Mouse (Mus musculus): Measurements from ENCODE around the gene Ubap1.

Gene Ubap1

DNA sequence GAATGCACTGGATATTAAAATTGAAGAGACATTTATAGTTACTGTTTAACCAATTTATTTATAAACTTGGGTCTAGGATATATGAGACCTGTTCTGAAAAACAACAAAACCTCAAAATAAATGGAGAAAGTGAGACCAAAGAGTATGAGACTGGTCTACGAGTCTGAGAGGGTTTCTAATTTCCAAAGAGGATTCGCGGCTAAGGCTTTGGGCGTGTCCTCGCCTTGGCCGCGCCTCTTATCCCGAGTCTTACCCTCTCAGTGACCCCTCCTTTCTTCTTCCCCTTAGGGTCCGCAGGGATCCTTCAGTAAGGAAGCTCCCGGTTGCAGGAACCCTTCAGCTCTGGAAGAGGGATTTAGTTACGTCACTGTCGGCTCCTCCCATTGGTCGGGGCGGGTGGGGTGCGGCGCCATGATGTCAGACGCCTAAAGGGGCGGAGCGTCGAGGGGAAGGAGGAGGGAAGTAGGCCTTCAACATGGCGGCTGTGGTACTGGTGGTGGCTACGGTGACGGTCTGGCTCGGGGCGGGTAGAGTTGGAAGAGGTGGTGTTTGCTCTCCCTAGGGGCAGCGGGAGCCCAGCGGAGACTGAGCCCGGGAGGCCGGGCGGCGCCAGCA lies at the start of gene Ubap1:
Gene Ubap1, plus strand, starts transcription at position 413 of the 615 bp plus-strand sequence.
- DNase-seq = peak; percentile 90

- no peak for DNase-seq
These were observed 45.1 kb upstream of the Ubap1 start for GRCm38 (mm10) chr4:41303671-41304070.

DNA sequence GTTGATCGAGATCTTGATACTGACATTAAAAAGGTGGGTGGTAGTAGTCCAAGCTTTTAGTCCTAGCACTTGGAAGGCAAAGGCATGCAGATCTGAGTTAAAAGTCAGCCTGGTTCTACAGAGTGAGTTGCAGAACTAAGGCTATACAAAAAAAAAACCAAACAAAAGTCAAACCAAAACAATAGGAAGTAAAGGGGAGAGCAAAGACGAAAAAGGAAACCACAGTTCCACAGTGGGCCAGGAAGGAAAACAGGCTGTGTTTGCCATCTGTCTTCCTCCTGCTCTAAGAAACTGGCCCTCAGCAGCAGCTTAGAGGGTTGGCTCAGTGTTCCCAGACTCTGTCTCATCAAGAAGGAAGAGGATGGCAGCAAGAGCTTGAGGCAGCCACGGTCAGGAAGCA lies 44.5 kb upstream of the Ubap1 start:
- peak; percentile 16 for DNase-seq

- DNase-seq = no peak
These were observed 41.4 kb upstream of the Ubap1 start for GRCm38 (mm10) chr4:41307406-41307805.

GRCm38 (mm10) chr4:41310567-41311563 lies 37.9 kb upstream of the Ubap1 start:
- no peak for DNase-seq

GRCm38 (mm10) chr4:41313722-41314121 lies 35.1 kb upstream of the Ubap1 start:
- DNase-seq = peak; percentile 13

DNA sequence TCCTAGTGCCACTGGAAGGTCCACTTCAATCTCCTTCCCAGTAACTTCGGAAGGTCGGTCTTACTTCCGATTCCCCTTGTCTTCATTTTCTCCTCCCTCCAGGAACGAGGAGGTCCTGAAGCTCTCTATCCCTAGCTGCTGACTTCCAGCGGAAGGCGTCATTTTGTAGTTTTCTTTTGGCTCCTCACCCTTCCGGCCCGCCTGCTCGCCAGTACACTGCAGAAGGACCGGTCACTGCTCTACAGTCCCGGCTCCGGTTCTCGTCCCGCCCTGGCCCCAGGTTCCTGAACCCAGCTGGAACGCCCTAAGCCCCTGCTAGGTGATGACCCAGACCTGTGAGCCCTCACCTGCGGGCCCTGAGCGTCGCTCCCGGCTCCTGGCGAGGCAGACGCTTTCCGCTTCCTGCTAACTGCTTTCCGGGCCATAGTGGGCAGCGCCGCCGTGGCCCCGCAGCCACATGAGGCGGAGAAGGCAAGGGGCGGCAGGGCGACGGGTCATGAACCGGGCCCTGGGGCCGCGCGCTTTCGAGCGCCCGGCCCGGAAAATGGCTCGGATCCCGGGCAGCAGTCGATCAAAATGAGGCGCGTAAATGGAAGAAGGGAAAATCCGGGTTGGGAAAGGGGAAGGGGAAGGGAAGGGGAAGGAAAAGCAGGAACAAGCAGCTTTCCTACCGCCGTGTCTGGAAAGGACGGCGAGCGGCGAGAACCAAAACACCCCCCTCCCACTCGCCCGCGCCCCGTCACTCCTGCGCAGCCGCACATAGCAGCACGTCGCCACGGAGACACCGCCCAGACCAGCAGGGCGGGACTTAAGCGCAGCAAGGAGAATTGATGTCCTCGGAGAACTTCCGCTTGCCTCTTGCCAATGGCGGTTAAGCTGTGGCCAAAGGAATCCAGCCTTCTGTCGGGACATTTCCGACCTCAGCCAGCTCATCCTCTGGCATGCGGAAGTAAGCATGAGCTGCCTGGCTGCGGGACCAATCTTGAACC lies 34.4 kb upstream of the Ubap1 start, which contains the start of gene Dcaf12:
Gene Dcaf12, minus strand, starts transcription at position 749 of the 989 bp plus-strand sequence.
- peak; percentile 94 for DNase-seq

DNA sequence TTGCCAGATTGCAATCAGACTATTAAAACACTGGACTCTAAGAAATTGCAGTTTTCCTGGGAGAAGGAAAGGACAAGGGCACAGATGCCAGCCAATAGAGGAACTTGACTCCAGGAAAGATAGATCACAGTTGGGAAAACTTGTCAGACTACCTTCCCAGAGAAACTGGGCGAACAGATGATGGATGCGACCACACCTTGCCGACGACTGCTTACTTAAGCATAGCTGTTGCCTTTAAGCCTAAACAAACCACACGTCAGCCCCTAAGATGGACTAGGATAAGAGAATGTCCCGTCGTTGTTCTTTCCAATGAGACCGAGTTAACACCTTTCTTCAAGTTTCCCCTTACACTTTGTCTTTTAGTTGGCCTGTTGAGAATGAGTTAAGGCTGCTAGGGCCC lies 33.6 kb upstream of the Ubap1 start:
- peak; percentile 9 for DNase-seq

DNA sequence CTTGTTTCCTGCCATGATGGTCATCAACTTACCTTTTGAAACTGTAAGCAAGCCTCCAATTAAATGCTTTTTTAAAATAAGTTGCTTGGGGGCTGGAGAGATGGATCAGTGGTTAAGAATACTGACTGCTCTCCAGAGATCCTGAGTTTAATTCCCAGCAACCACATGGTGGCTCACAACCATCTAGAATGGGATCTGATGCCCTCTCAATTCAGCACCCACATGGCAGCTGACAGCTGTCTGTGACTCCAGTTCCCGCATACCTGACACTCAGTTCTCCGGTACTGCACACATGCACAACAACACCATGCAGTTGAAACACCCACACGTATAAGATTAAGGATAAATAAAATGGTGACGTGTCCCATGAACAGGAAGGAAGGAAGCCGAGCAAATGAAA lies 30.5 kb upstream of the Ubap1 start:
- DNase-seq = no peak

GRCm38 (mm10) chr4:41320971-41321370 lies 27.8 kb upstream of the Ubap1 start:
- DNase-seq = no peak

DNA sequence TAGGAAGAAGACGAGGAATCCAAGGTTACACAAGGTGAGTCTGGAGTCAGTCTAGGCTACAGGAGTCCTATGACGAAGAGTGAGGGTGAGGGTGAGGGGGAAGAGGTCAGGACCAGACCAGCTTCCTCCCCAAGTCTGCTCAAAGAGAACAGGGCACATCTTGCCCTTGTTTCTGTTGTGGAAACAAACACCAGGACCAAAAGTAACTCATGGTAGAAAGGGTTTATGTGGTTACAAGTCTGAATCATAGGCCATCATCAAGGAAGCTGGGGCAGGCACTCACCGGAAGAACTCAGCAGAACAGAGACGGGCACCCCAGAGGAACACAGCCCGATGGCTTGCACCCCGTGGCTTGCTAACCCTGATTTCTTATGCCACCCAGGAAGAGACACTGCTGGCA lies 21.9 kb upstream of the Ubap1 start:
- DNase-seq = no peak

GRCm38 (mm10) chr4:41329481-41329880 lies 19.3 kb upstream of the Ubap1 start:
- no peak for DNase-seq

GRCm38 (mm10) chr4:41331085-41331484 lies 17.7 kb upstream of the Ubap1 start:
- no peak for DNase-seq

- no peak for DNase-seq
These were observed 16.9 kb upstream of the Ubap1 start for GRCm38 (mm10) chr4:41331698-41332421.

DNA sequence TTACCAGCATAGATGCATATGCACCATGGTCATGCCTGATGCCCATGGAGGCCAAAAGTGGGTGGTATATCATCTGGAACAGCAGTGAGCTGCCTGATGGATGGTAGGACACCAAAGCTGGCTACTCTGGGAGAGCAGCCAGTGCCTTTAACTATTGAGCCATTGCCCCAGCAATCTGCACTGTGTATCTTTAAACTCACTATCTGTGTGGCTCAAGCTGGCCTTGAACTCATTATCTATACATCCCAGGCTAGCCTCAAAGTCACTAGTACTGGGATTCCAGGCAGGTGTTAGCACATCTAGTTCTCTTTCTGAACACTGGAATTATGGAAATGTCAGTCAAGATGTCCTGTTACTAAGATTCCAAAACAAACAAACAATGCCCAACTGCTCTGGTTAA lies 12.2 kb upstream of the Ubap1 start:
- DNase-seq = no peak

- no peak for DNase-seq
These were observed 7.8 kb upstream of the Ubap1 start for GRCm38 (mm10) chr4:41340912-41341550.

GRCm38 (mm10) chr4:41346011-41346410 lies 2.8 kb upstream of the Ubap1 start:
- no peak for DNase-seq

- DNase-seq = no peak
These were observed 957 bp upstream of the Ubap1 start for GRCm38 (mm10) chr4:41347839-41348238.

- no peak for DNase-seq
These were observed 399 bp downstream of the Ubap1 start for GRCm38 (mm10) chr4:41349199-41349591.

DNA sequence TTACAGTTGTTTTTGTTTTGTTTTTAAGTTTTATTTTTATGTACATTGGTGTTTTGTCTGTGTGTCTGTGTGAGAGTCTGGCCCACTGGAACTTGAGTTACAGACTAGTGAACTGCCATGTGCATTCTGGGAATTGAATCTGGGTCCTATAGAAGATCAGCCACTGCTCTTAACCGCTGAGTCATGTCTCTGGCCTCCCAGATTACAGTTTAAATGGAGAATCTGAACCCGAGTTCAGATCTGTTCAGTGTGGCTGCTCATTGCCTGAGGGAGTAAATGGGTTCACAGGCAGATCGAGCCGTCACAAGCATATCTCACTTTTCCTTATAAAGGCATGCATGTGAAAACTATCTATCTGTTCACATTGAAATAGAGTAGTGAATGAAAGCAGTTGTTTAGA lies 4.0 kb downstream of the Ubap1 start:
- no peak for DNase-seq

GRCm38 (mm10) chr4:41353265-41353664 lies 4.5 kb downstream of the Ubap1 start:
- no peak for DNase-seq

- no peak for DNase-seq
These were observed 8.4 kb downstream of the Ubap1 start for GRCm38 (mm10) chr4:41357154-41357553.

All from thymus, postnatal 14 days (tissue).